Mouse (Mus musculus): Measurements from ENCODE around the gene Slc35f1.

GRCm38 (mm10) chr10:52797454-52797853 is 107.1 kb downstream of the Slc35f1 start:
- TF ChIP-seq CTCF (IDR thresholded peaks at IDR 0.05; ENCODE audit: low read depth): no peak
- no peak for TF ChIP-seq EP300 (IDR thresholded peaks at IDR 0.05; ENCODE audit: low read depth)

All from liver, embryonic 14.5 days (tissue).